ENCODE assay signal across 1 mouse cellular context in genomic region chr11:33926551-33926950, GRCm38 (mm10).
TF ChIP-seq lines count a peak whose summit lies in the region.

No protein-coding gene starts in this region.

TF ChIP-seq in MEL, 35 proteins besides CTCF, POLR2A, EP300 and RAD21 (continued from another document):
- TF ChIP-seq NRF1 (IDR thresholded peaks at IDR 0.05; ENCODE audit: insufficient read depth, low read depth, low read length, poor library complexity, severe bottlenecking) = no peak
- no peak for TF ChIP-seq CHD2 (IDR thresholded peaks at IDR 0.05; ENCODE audit: low read length)
